Mouse (Mus musculus): Measurements from ENCODE around the gene Clhc1. TPM values are rescaled to one million over a fixed set of nuclear protein-coding genes. Genes with fewer than 3 reads are reported as not detected.

Gene Clhc1
- polyA plus RNA-seq, 1 experiment from 2014 or later = 0.21 TPM

GRCm38 (mm10) chr11:29603581-29603980, 55.8 kb downstream of the Clhc1 start:
- H3K4me2 ChIP-seq (ENCODE audit: low read depth, low read length) = no peak overlapping the region

GRCm38 (mm10) chr11:29607465-29607990, 59.8 kb downstream of the Clhc1 start:
- peak; percentile 35; the same call in 1 of the 2 replicates for ATAC-seq (ENCODE audit: low read depth)
- Histone ChIP-seq H3K9ac (ENCODE audit: low read depth, low read length) (no peak overlapping the region), H3K27ac (ENCODE audit: low read length) (no peak overlapping the region), H3K4me2 (ENCODE audit: low read depth, low read length) (no peak overlapping the region), H3K36me3 (ENCODE audit: control insufficient read depth, insufficient read depth) (no peaks in the 10 kb centered on the region), H3K4me1 (ENCODE audit: control insufficient read depth, low read depth, low read length) (no peaks in the 10 kb centered on the region; the same call in 1 of the 2 replicates), H3K9me3 (replicated peaks; ENCODE audit: control insufficient read depth, low read length) (no peaks in the 10 kb centered on the region), H3K4me3 (ENCODE audit: low read depth, low read length) (no peak overlapping the region), H3K27me3 (ENCODE audit: control insufficient read depth, insufficient read depth, low read depth, low read length) (no peaks in the 10 kb centered on the region)
- 48% methylated on average over 2 of the region's 2 CpGs for WGBS (ENCODE audit: insufficient replicate concordance)

More at GRCm38 (mm10) chr11:29603581-29603980, 55.8 kb downstream of the Clhc1 start:
- no peaks in the 10 kb centered on the region for H3K4me1 ChIP-seq (ENCODE audit: control insufficient read depth, low read depth, low read length)
- H3K27me3 ChIP-seq (ENCODE audit: control insufficient read depth, insufficient read depth, low read depth, low read length) = no peaks in the 10 kb centered on the region
- H3K9me3 ChIP-seq (replicated peaks; ENCODE audit: control insufficient read depth, low read length) = no peaks in the 10 kb centered on the region
- H3K27ac ChIP-seq (ENCODE audit: low read length) = no peak overlapping the region
- no peak overlapping the region for H3K9ac ChIP-seq (ENCODE audit: low read depth, low read length)
- no peak for ATAC-seq (ENCODE audit: low read depth)
- H3K36me3 ChIP-seq (ENCODE audit: control insufficient read depth, insufficient read depth) = no peaks in the 10 kb centered on the region
- H3K4me3 ChIP-seq (ENCODE audit: low read depth, low read length) = no peak overlapping the region
- WGBS (ENCODE audit: insufficient replicate concordance) = 61% methylated on average over 2 of the region's 2 CpGs

- no peak for ATAC-seq (ENCODE audit: low read depth)
- peaks cover 3% of the 10 kb centered on the region; the same call in 1 of the 2 replicates for H3K4me1 ChIP-seq (ENCODE audit: control insufficient read depth, low read depth, low read length)
- H3K9me3 ChIP-seq (replicated peaks; ENCODE audit: control insufficient read depth, low read length) = no peaks in the 10 kb centered on the region
- H3K4me3 ChIP-seq (ENCODE audit: low read depth, low read length) = no peak overlapping the region
- H3K4me2 ChIP-seq (ENCODE audit: low read depth, low read length) = no peak overlapping the region
- H3K9ac ChIP-seq (ENCODE audit: low read depth, low read length) = no peak overlapping the region
- H3K27ac ChIP-seq (ENCODE audit: low read length) = no peak overlapping the region
- WGBS (ENCODE audit: insufficient replicate concordance) = 38% methylated on average over 5 of the region's 5 CpGs
- no peaks in the 10 kb centered on the region for H3K36me3 ChIP-seq (ENCODE audit: control insufficient read depth, insufficient read depth)
- no peaks in the 10 kb centered on the region for H3K27me3 ChIP-seq (ENCODE audit: control insufficient read depth, insufficient read depth, low read depth, low read length)
These were observed 62.2 kb downstream of the Clhc1 start for GRCm38 (mm10) chr11:29609756-29610468.

GRCm38 (mm10) chr11:29612007-29612406, 64.3 kb downstream of the Clhc1 start:
- Histone ChIP-seq H3K4me1 (ENCODE audit: control insufficient read depth, low read depth, low read length) (peaks cover 3% of the 10 kb centered on the region; the same call in 1 of the 2 replicates), H3K27me3 (ENCODE audit: control insufficient read depth, insufficient read depth, low read depth, low read length) (no peaks in the 10 kb centered on the region), H3K4me3 (ENCODE audit: low read depth, low read length) (no peak overlapping the region), H3K9ac (ENCODE audit: low read depth, low read length) (no peak overlapping the region), H3K4me2 (ENCODE audit: low read depth, low read length) (no peak overlapping the region), H3K36me3 (ENCODE audit: control insufficient read depth, insufficient read depth) (no peaks in the 10 kb centered on the region), H3K27ac (ENCODE audit: low read length) (no peak overlapping the region), H3K9me3 (replicated peaks; ENCODE audit: control insufficient read depth, low read length) (no peaks in the 10 kb centered on the region)
- no peak for ATAC-seq (ENCODE audit: low read depth)

GRCm38 (mm10) chr11:29613185-29613735, 65.5 kb downstream of the Clhc1 start:
- H3K4me1 ChIP-seq (ENCODE audit: control insufficient read depth, low read depth, low read length) = peaks cover 3% of the 10 kb centered on the region; the same call in 1 of the 2 replicates
- H3K4me3 ChIP-seq (ENCODE audit: low read depth, low read length) = no peak overlapping the region
- H3K36me3 ChIP-seq (ENCODE audit: control insufficient read depth, insufficient read depth) = no peaks in the 10 kb centered on the region
- H3K27me3 ChIP-seq (ENCODE audit: control insufficient read depth, insufficient read depth, low read depth, low read length) = no peaks in the 10 kb centered on the region
- WGBS (ENCODE audit: insufficient replicate concordance) = 52% methylated on average over 4 of the region's 4 CpGs
- no peaks in the 10 kb centered on the region for H3K9me3 ChIP-seq (replicated peaks; ENCODE audit: control insufficient read depth, low read length)
- H3K27ac ChIP-seq (ENCODE audit: low read length) = no peak overlapping the region; the same call in 1 of the 2 replicates
- no peak overlapping the region for H3K9ac ChIP-seq (ENCODE audit: low read depth, low read length)
- no peak overlapping the region for H3K4me2 ChIP-seq (ENCODE audit: low read depth, low read length)
- peak; percentile 54 for ATAC-seq (ENCODE audit: low read depth)

- peak; percentile 59 for ATAC-seq (ENCODE audit: low read depth)
These were observed 66.6 kb downstream of the Clhc1 start for GRCm38 (mm10) chr11:29614217-29614924.

GRCm38 (mm10) chr11:29622030-29622790, 74.5 kb downstream of the Clhc1 start:
- Histone ChIP-seq H3K27me3 (ENCODE audit: control insufficient read depth, insufficient read depth, low read depth, low read length) (no peaks in the 10 kb centered on the region), H3K4me2 (ENCODE audit: low read depth, low read length) (no peak overlapping the region), H3K4me1 (ENCODE audit: control insufficient read depth, low read depth, low read length) (no peaks in the 10 kb centered on the region), H3K27ac (ENCODE audit: low read length) (no peak overlapping the region), H3K4me3 (ENCODE audit: low read depth, low read length) (no peak overlapping the region), H3K9ac (ENCODE audit: low read depth, low read length) (no peak overlapping the region), H3K9me3 (replicated peaks; ENCODE audit: control insufficient read depth, low read length) (no peaks in the 10 kb centered on the region), H3K36me3 (ENCODE audit: control insufficient read depth, insufficient read depth) (no peaks in the 10 kb centered on the region)
- WGBS (ENCODE audit: insufficient replicate concordance) = 67% methylated on average over 5 of the region's 5 CpGs
- no peak for ATAC-seq (ENCODE audit: low read depth)

More at GRCm38 (mm10) chr11:29614217-29614924, 66.6 kb downstream of the Clhc1 start:
- Histone ChIP-seq H3K27ac (ENCODE audit: low read length) (peak overlapping the region; percentile 33; the same call in 1 of the 2 replicates), H3K27me3 (ENCODE audit: control insufficient read depth, insufficient read depth, low read depth, low read length) (no peaks in the 10 kb centered on the region), H3K9ac (ENCODE audit: low read depth, low read length) (no peak overlapping the region), H3K36me3 (ENCODE audit: control insufficient read depth, insufficient read depth) (no peaks in the 10 kb centered on the region), H3K4me2 (ENCODE audit: low read depth, low read length) (no peak overlapping the region), H3K4me3 (ENCODE audit: low read depth, low read length) (no peak overlapping the region), H3K9me3 (replicated peaks; ENCODE audit: control insufficient read depth, low read length) (no peaks in the 10 kb centered on the region), H3K4me1 (ENCODE audit: control insufficient read depth, low read depth, low read length) (peaks cover 3% of the 10 kb centered on the region; the same call in 1 of the 2 replicates)
- 51% methylated on average over 6 of the region's 6 CpGs for WGBS (ENCODE audit: insufficient replicate concordance)

GRCm38 (mm10) chr11:29623327-29623726, 75.6 kb downstream of the Clhc1 start:
- Histone ChIP-seq H3K4me3 (ENCODE audit: low read depth, low read length) (no peak overlapping the region), H3K9ac (ENCODE audit: low read depth, low read length) (no peak overlapping the region), H3K27me3 (ENCODE audit: control insufficient read depth, insufficient read depth, low read depth, low read length) (no peaks in the 10 kb centered on the region), H3K9me3 (replicated peaks; ENCODE audit: control insufficient read depth, low read length) (no peaks in the 10 kb centered on the region), H3K4me1 (ENCODE audit: control insufficient read depth, low read depth, low read length) (no peaks in the 10 kb centered on the region), H3K36me3 (ENCODE audit: control insufficient read depth, insufficient read depth) (no peaks in the 10 kb centered on the region), H3K4me2 (ENCODE audit: low read depth, low read length) (no peak overlapping the region), H3K27ac (ENCODE audit: low read length) (no peak overlapping the region)
- 69% methylated on average over 3 of the region's 3 CpGs for WGBS (ENCODE audit: insufficient replicate concordance)
- no peak for ATAC-seq (ENCODE audit: low read depth)

Measured in liver, embryonic 16.5 days (tissue).